Mouse (Mus musculus) myocyte (in vitro differentiated cells): Measurements from ENCODE around the gene Prkn.

Experiments
- POLR2AphosphoS2 ChIP-seq: IDR thresholded peaks from one replicate; pipeline ENCODE4 v1.6.1; 2011; ENCODE audit warnings: low read depth, control low read depth; ENCODE audit not compliant: insufficient read length
- USF1 ChIP-seq: IDR thresholded peaks from one replicate; pipeline ENCODE4 v1.6.1; 2011; ENCODE audit warnings: low read depth, mild to moderate bottlenecking, control low read depth, moderate library complexity

- TF ChIP-seq POLR2AphosphoS2 (no peak), USF1 (no peak)
These were observed 980.6 kb downstream of the Prkn start for GRCm38 (mm10) chr17:11820757-11821156.
